Mouse (Mus musculus) heart, embryonic 16.5 days (tissue): ENCODE results near the gene Zfp768. TPM values are rescaled to one million over a fixed set of nuclear protein-coding genes. Genes with fewer than 3 reads are reported as not detected.
"Not testable (repeated sequence)": the region's sequence is repeated elsewhere in the genome, so short reads cannot be mapped to it uniquely, and the experiment has no call there.

Experiments
- ATAC-seq: fragments of 200-750 bp; cut with Nextera tagmentation; replicated peaks from 2 replicates; pipeline ENCODE4 v1.8.0; 2017; ENCODE audit warnings: moderate number of reproducible peaks; ENCODE audit not compliant: insufficient read depth, low FRiP score; ENCODE audit errors: extremely low read depth
- H3K27ac ChIP-seq: fragments of 300-500 bp; sonication (generic); 2 replicates; pipeline ENCODE4 v1.5.1; 2014; ENCODE audit warnings: mild to moderate bottlenecking, low read length, control low read depth, moderate library complexity
- H3K27me3 ChIP-seq: fragments of 300-500 bp; sonication (generic); 2 replicates; pipeline ENCODE4 v1.6.1; 2014; ENCODE audit warnings: low read length, mixed read lengths; ENCODE audit not compliant: control insufficient read depth, insufficient read depth
- H3K36me3 ChIP-seq: fragments of 300-500 bp; sonication (generic); 2 replicates; pipeline ENCODE4 v1.6.1; 2014; ENCODE audit not compliant: control insufficient read depth, insufficient read depth
- H3K4me1 ChIP-seq: fragments of 300-500 bp; sonication (generic); 2 replicates; pipeline ENCODE4 v1.6.1; 2014; ENCODE audit warnings: low read length, mixed read lengths; ENCODE audit not compliant: control insufficient read depth, insufficient read depth
- H3K4me2 ChIP-seq: fragments of 300-500 bp; sonication (generic); 2 replicates; pipeline ENCODE4 v1.6.1; 2014; ENCODE audit warnings: low read depth, mild to moderate bottlenecking, control low read depth, low read length
- H3K4me3 ChIP-seq: fragments of 300-500 bp; sonication (generic); 2 replicates; pipeline ENCODE4 v1.5.1; 2014; ENCODE audit warnings: mild to moderate bottlenecking, control low read depth, low read length
- H3K9ac ChIP-seq: fragments of 300-500 bp; sonication (generic); 2 replicates; pipeline ENCODE4 v1.6.1; 2014; ENCODE audit warnings: low read length, control low read depth
- H3K9me3 ChIP-seq: fragments of 300-500 bp; sonication (generic); replicated peaks from 2 replicates; pipeline ENCODE4 v1.6.1; 2016; ENCODE audit warnings: low read length; ENCODE audit not compliant: control insufficient read depth
- WGBS: fragments of 180-500 bp; shearing (Covaris S2); extraction: QIAGEN DNeasy Blood & Tissue Kit; methylation state at CpG from one replicate; pipeline ENCODE4 v1.1.7; 2014; 5-methylcytosine and 5-hydroxymethylcytosine counted together
- polyA plus RNA-seq: library from polyadenylated mRNA; unstranded; fragments of >200 nt; fragmentation: Nextera tagmentation; extraction: Ambion mirVana; gene quantifications from 2 replicates; pipeline ENCODE4 v1.2.1, GENCODE M21; 2015

Zfp768 gene
- polyA plus RNA-seq, 1 experiment from 2014 or later = 17.1 TPM

GRCm38 (mm10) chr7:127385560-127385959 lies 40.2 kb upstream of the Zfp768 start:
- H3K4me1 ChIP-seq, H3K4me2 ChIP-seq, H3K36me3 ChIP-seq, H3K27me3 ChIP-seq, H3K9ac ChIP-seq, ATAC-seq, H3K9me3 ChIP-seq, H3K4me3 ChIP-seq, H3K27ac ChIP-seq: not testable (repeated sequence)
- 93% methylated on average over 4 of the region's 4 CpGs for WGBS

- Histone ChIP-seq H3K27ac (no peak overlapping the region), H3K4me1 (no peaks in the 10 kb centered on the region), H3K27me3 (no peaks in the 10 kb centered on the region), H3K9ac (no peak overlapping the region), H3K4me3 (no peak overlapping the region), H3K4me2 (no peak overlapping the region), H3K9me3 (no peaks in the 10 kb centered on the region), H3K36me3 (peaks cover 8% of the 10 kb centered on the region)
- ATAC-seq = no peak
- 61% methylated on average over 6 of the region's 6 CpGs for WGBS
Observed at GRCm38 (mm10) chr7:127378310-127378921, 33.0 kb upstream of the Zfp768 start.

GRCm38 (mm10) chr7:127375271-127376245 lies 30.2 kb upstream of the Zfp768 start, which contains the start of gene Zfp747:
TSS of gene Zfp747 (minus strand) at chr7:127376050.
- H3K4me1 ChIP-seq, H3K27me3 ChIP-seq, H3K36me3 ChIP-seq, H3K9me3 ChIP-seq: not testable (repeated sequence)
- under 1% methylated on average over 47 of the region's 49 CpGs for WGBS
- Histone ChIP-seq H3K4me2 (peak within 1 kb of the TSS; percentile 71), H3K27ac (peak within 1 kb of the TSS; percentile 59), H3K4me3 (peak within 1 kb of the TSS; percentile 87), H3K9ac (peak within 1 kb of the TSS; percentile 91)
- ATAC-seq = peak; percentile 93

- H3K27ac ChIP-seq, H3K9ac ChIP-seq, H3K9me3 ChIP-seq, H3K36me3 ChIP-seq, H3K4me1 ChIP-seq, H3K4me2 ChIP-seq, ATAC-seq, H3K27me3 ChIP-seq, H3K4me3 ChIP-seq: not testable (repeated sequence)
- 79% methylated on average over 3 of the region's 3 CpGs for WGBS
Observed at GRCm38 (mm10) chr7:127371870-127372269, 26.5 kb upstream of the Zfp768 start.

GRCm38 (mm10) chr7:127371213-127371612 lies 25.8 kb upstream of the Zfp768 start:
- H3K9ac ChIP-seq = no peak overlapping the region
- H3K4me2 ChIP-seq = no peak overlapping the region
- no peak overlapping the region for H3K4me3 ChIP-seq
- no peak for ATAC-seq
- H3K36me3 ChIP-seq = peaks cover 6% of the 10 kb centered on the region
- H3K27ac ChIP-seq = no peak overlapping the region
- H3K9me3 ChIP-seq = no peaks in the 10 kb centered on the region
- WGBS = 65% methylated on average over 2 of the region's 2 CpGs
- no peaks in the 10 kb centered on the region for H3K27me3 ChIP-seq
- H3K4me1 ChIP-seq = no peaks in the 10 kb centered on the region

GRCm38 (mm10) chr7:127366249-127366648 lies 20.9 kb upstream of the Zfp768 start:
- ATAC-seq = no peak
- Histone ChIP-seq H3K9me3 (no peaks in the 10 kb centered on the region), H3K4me3 (no peak overlapping the region), H3K4me1 (no peaks in the 10 kb centered on the region; the same call in 1 of the 2 replicates), H3K9ac (no peak overlapping the region), H3K36me3 (no peaks in the 10 kb centered on the region), H3K4me2 (no peak overlapping the region), H3K27ac (no peak overlapping the region), H3K27me3 (peaks cover 11% of the 10 kb centered on the region)
- WGBS = 54% methylated on average over 3 of the region's 3 CpGs

GRCm38 (mm10) chr7:127364166-127364565 lies 18.8 kb upstream of the Zfp768 start:
- Histone ChIP-seq H3K4me1 (no peaks in the 10 kb centered on the region; the same call in 1 of the 2 replicates), H3K36me3 (no peaks in the 10 kb centered on the region), H3K27me3 (peaks cover 20% of the 10 kb centered on the region), H3K4me2 (peak overlapping the region; percentile 64), H3K9me3 (no peaks in the 10 kb centered on the region), H3K27ac (no peak overlapping the region), H3K4me3 (peak overlapping the region; percentile 37), H3K9ac (no peak overlapping the region)
- no peak for ATAC-seq
- WGBS = 64% methylated on average over 4 of the region's 4 CpGs

GRCm38 (mm10) chr7:127363475-127363921 lies 18.1 kb upstream of the Zfp768 start:
- H3K4me2 ChIP-seq = peak overlapping the region; percentile 64
- H3K4me1 ChIP-seq = no peaks in the 10 kb centered on the region; the same call in 1 of the 2 replicates
- 4% methylated on average over 24 of the region's 24 CpGs for WGBS
- H3K4me3 ChIP-seq = peak overlapping the region; percentile 37
- no peaks in the 10 kb centered on the region for H3K36me3 ChIP-seq
- peaks cover 20% of the 10 kb centered on the region for H3K27me3 ChIP-seq
- H3K9me3 ChIP-seq = no peaks in the 10 kb centered on the region
- no peak overlapping the region for H3K27ac ChIP-seq
- peak overlapping the region; percentile 50 for H3K9ac ChIP-seq
- no peak for ATAC-seq

GRCm38 (mm10) chr7:127362418-127362817 lies 17.0 kb upstream of the Zfp768 start:
- H3K27ac ChIP-seq, H3K36me3 ChIP-seq, H3K4me1 ChIP-seq, H3K9ac ChIP-seq, H3K9me3 ChIP-seq, ATAC-seq: not testable (repeated sequence)
- Histone ChIP-seq H3K4me3 (peak overlapping the region; percentile 23), H3K27me3 (peaks cover 20% of the 10 kb centered on the region), H3K4me2 (peak overlapping the region; percentile 44)
- 23% methylated on average over 13 of the region's 13 CpGs for WGBS
